Mouse (Mus musculus) forebrain, postnatal 0 days (tissue): ENCODE results near the gene Mia3. TPM values are rescaled to one million over a fixed set of nuclear protein-coding genes. Genes with fewer than 3 reads are reported as not detected.

Experiments used
- ATAC-seq: fragments of 200-750 bp; cut with Nextera tagmentation; 2 replicates; pipeline ENCODE4 v1.8.0; 2017; ENCODE audit warnings: mild to moderate bottlenecking, moderate library complexity
- DNase-seq: peaks from one replicate; pipeline ENCODE4 v3.0.0-alpha.2; 2015
- H3K27ac ChIP-seq: fragments of 300-500 bp; sonication (generic); 2 replicates; pipeline ENCODE4 v1.5.1; 2014; ENCODE audit warnings: low read depth, mild to moderate bottlenecking, antibody characterized with exemption, low read length, moderate library complexity, mixed read lengths
- H3K27me3 ChIP-seq: fragments of 300-500 bp; sonication (generic); 2 replicates; pipeline ENCODE4 v1.6.1; 2014; ENCODE audit warnings: mild to moderate bottlenecking, low read length, mixed read lengths; ENCODE audit not compliant: insufficient read depth
- H3K36me3 ChIP-seq: fragments of 300-500 bp; sonication (generic); 2 replicates; pipeline ENCODE4 v1.6.1; 2014; ENCODE audit warnings: mild to moderate bottlenecking, moderate library complexity; ENCODE audit not compliant: insufficient read depth
- H3K4me1 ChIP-seq: fragments of 300-500 bp; sonication (generic); 2 replicates; pipeline ENCODE4 v1.6.1; 2014; ENCODE audit warnings: antibody characterized with exemption; ENCODE audit not compliant: insufficient read depth
- H3K4me2 ChIP-seq: fragments of 300-500 bp; sonication (generic); 2 replicates; pipeline ENCODE4 v1.6.1; 2014; ENCODE audit warnings: low read depth, mild to moderate bottlenecking, moderate library complexity
- H3K4me3 ChIP-seq: fragments of 300-500 bp; sonication (generic); 2 replicates; pipeline ENCODE4 v1.5.1; 2014; ENCODE audit warnings: low read depth, low read length, mixed read lengths
- H3K9ac ChIP-seq: fragments of 300-500 bp; sonication (generic); 2 replicates; pipeline ENCODE4 v1.6.1; 2014; ENCODE audit warnings: mild to moderate bottlenecking
- H3K9me3 ChIP-seq: fragments of 300-500 bp; sonication (generic); 2 replicates; pipeline ENCODE4 v1.6.1; 2016; ENCODE audit warnings: low read length
- CTCF ChIP-seq: sonication (generic); IDR thresholded peaks from 2 replicates; pipeline ENCODE4 v1.5.1; 2016; ENCODE audit warnings: antibody characterized with exemption, control low read depth, low read depth
- WGBS: fragments of 180-500 bp; shearing (Covaris S2); extraction: QIAGEN DNeasy Blood & Tissue Kit; methylation state at CpG from one replicate; pipeline ENCODE4 v1.1.7; 2014; 5-methylcytosine and 5-hydroxymethylcytosine counted together
- polyA plus RNA-seq: library from polyadenylated mRNA; unstranded; fragments of >200 nt; fragmentation: Nextera tagmentation; extraction: Ambion mirVana; gene quantifications from 2 replicates; pipeline ENCODE4 v1.2.1, GENCODE M21; 2015
- total RNA-seq: library from RNA; depleted of rRNA; stranded (reverse); fragments of >200 nt; gene quantifications from 2 replicates; pipeline ENCODE4 v1.2.3, GENCODE M21; 2014

The Mia3 gene
- total and polyA plus RNA-seq, 2 experiments from 2014 or later: 87.3 to 131 TPM

DNA sequence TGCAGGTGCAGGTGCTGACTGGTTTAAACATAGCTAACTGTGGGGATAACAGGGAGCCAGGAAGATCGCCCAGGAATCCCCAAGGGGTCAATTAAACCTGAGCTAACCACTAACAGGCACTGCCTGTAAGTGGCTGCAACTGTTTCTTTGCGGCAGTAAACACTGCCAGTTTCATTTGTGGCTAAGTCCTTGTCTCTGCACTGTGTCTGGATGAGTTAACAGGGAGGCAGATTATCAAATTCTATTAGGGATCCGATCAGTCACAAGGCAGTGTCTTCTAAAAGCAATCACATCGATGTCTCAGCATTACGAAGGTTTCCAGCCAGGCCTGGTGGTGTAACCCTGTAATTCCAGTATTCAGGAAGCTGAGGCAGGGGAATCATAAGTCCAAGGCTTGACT is 3.0 kb downstream of the Mia3 start:
- Histone ChIP-seq H3K27ac (no peak overlapping the region), H3K9ac (no peak overlapping the region), H3K4me2 (no peak overlapping the region), H3K4me3 (no peak overlapping the region), H3K4me1 (0 out of 2 replicates have a peak, but pooled peaks cover 5% of the 10 kb centered on the region), H3K9me3 (no peaks in the 10 kb centered on the region), H3K27me3 (no peaks in the 10 kb centered on the region), H3K36me3 (peaks cover 15% of the 10 kb centered on the region)
- TF ChIP-seq CTCF: no peak
- DNase-seq: no peak
- no peak for ATAC-seq
- 89% methylated on average over 5 of the region's 5 CpGs for whole genome bisulfite sequencing

DNA sequence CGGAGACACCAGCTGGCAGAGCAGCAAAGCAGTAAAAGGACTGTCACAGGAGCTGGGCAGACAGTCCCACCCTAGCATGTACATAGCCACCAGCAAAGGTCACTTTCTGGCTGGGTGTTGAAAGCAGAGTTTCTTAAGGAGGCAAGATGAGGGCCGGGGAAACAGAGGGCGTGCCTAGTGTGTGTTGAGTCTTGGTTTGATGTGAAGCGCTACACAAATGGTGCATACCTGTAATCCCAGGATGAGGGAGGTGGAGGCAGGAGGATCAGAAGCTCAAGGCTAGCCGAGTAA is 5.8 kb downstream of the Mia3 start:
- Histone ChIP-seq H3K4me3 (no peak overlapping the region), H3K36me3 (peaks cover 34% of the 10 kb centered on the region), H3K9ac (no peak overlapping the region), H3K27me3 (no peaks in the 10 kb centered on the region), H3K27ac (no peak overlapping the region), H3K9me3 (no peaks in the 10 kb centered on the region), H3K4me2 (no peak overlapping the region), H3K4me1 (0 out of 2 replicates have a peak, but pooled peaks cover 4% of the 10 kb centered on the region)
- TF ChIP-seq CTCF: no peak
- ATAC-seq (no peak), DNase-seq (no peak)
- WGBS: 93% methylated on average over 5 of the region's 5 CpGs

DNA sequence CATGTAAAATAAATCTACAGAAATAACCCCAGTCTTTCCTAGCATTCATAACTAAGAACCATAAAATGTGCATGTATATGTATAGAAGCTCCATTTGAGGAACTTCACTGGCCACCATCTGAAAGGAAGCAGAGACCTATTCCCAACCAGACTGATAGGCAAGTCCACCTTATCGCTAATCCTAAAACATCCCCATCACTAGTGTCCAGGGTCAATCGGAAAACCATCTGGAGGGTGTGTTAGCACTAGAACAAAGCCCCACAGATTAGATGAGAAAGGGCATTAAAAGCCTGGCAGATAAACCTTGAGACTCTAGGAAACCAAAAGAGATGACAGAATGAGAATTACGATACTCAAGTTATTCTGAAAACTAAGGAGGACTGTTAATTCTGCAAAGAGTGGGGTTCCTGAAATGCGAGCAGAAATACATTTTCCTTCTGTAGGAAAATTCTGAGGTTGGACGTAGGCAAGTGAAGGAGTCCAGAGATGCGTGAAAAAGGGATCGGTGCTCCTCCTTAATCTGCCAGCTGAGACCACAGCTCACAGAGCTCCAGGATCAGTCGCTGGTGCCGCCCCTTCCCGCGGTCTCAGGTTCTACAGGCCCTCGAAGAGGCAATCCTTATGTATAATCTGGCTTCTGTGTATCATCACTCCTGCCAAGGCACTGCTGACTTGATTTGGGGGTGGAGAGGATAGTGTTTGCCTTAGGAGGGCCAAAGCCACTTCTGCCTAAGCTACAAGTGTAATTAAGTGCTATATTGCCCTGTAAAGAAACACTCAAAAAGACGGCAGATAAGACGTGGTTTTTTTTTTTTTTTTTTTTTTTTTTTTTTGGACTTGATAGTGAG is 6.4 kb downstream of the Mia3 start:
- no peak overlapping the region for H3K27ac ChIP-seq
- no peak overlapping the region for H3K4me3 ChIP-seq
- H3K36me3 ChIP-seq: peaks cover 40% of the 10 kb centered on the region
- no peak for DNase-seq
- TF ChIP-seq CTCF: no peak
- no peak overlapping the region for H3K9ac ChIP-seq
- no peak for ATAC-seq
- H3K4me1 ChIP-seq: no peaks in the 10 kb centered on the region
- no peaks in the 10 kb centered on the region for H3K27me3 ChIP-seq
- H3K4me2 ChIP-seq: no peak overlapping the region
- 90% methylated on average over 14 of the region's 14 CpGs for WGBS
- no peaks in the 10 kb centered on the region for H3K9me3 ChIP-seq

DNA sequence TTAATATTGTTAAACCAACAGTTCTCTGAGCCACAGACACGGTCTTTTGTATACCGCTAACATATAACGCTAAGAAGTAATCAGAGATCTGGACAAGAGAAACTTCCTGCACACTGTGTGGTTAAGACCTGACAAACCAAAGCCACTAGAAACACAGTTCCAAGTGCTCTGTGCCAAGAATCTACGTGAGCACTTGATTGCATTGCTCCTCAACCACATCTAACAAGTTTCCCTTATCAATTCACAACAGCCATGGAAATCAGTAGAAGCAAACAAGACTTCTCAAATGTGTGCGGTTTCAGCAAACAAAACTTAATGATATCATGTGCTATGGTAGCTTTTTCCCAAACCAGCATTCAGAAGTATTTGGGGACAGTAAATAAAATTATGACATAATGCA is 7.1 kb downstream of the Mia3 start:
- DNase-seq (no peak), ATAC-seq (no peak)
- WGBS: 97% methylated on average over 5 of the region's 5 CpGs
- peaks cover 46% of the 10 kb centered on the region for H3K36me3 ChIP-seq
- H3K4me2 ChIP-seq: no peak overlapping the region
- H3K27me3 ChIP-seq: no peaks in the 10 kb centered on the region
- no peak for TF ChIP-seq CTCF
- H3K4me1 ChIP-seq: no peaks in the 10 kb centered on the region
- no peak overlapping the region for H3K4me3 ChIP-seq
- H3K9me3 ChIP-seq: no peaks in the 10 kb centered on the region
- no peak overlapping the region for H3K27ac ChIP-seq
- no peak overlapping the region for H3K9ac ChIP-seq

DNA sequence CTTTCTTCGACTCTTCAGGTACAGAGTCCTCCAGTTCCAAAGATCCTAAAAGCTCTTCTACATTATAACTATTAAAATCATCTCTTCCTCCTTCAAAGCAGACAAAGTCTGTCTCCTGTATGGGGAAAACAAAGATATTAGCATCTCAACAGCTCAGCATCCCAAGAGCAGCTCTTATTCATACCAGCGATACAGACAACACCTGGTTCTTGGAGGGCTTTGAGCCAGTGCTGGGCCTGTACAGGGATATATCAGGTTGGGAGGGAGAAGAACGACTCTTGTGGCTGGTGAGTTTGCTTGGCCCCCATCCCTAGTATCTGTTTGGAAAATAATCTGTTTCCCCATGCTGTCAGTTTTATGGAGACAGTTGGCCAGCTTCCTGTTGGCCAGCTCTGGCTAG is 10.5 kb downstream of the Mia3 start:
- Histone ChIP-seq H3K36me3 (peaks cover 55% of the 10 kb centered on the region), H3K9ac (no peak overlapping the region), H3K27me3 (no peaks in the 10 kb centered on the region), H3K4me2 (no peak overlapping the region), H3K9me3 (no peaks in the 10 kb centered on the region), H3K4me3 (no peak overlapping the region), H3K27ac (no peak overlapping the region), H3K4me1 (no peaks in the 10 kb centered on the region)
- WGBS: 91% methylated on average over 3 of the region's 3 CpGs
- DNase-seq: no peak
- no peak for ATAC-seq
- no peak for TF ChIP-seq CTCF

DNA sequence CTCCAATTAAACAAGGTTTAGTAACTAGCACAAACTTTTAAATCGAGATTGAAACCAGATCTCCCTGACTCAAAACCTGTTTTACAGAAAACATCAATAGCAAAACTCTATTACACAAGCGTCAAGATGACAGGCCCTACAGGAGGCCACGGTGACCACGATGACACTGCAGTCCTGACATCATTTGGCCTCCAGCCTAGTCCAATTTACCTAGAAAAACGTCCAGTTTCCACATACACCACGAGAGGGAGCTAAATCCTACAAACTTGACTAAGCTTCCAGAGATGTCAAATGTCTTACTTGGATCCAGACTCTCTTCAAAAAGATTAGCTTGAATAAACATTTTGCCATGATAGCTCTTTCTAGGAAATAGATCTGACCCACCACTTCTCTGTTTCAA is 19.5 kb downstream of the Mia3 start:
- ATAC-seq (no peak), DNase-seq (peak; percentile 81)
- Histone ChIP-seq H3K27me3 (no peaks in the 10 kb centered on the region), H3K27ac (no peak overlapping the region), H3K4me1 (peaks cover 10% of the 10 kb centered on the region), H3K36me3 (peaks cover 47% of the 10 kb centered on the region), H3K9ac (no peak overlapping the region), H3K4me2 (no peak overlapping the region), H3K9me3 (no peaks in the 10 kb centered on the region), H3K4me3 (no peak overlapping the region)
- TF ChIP-seq CTCF: peak; percentile 74
- 21% methylated on average over 6 of the region's 6 CpGs for WGBS

DNA sequence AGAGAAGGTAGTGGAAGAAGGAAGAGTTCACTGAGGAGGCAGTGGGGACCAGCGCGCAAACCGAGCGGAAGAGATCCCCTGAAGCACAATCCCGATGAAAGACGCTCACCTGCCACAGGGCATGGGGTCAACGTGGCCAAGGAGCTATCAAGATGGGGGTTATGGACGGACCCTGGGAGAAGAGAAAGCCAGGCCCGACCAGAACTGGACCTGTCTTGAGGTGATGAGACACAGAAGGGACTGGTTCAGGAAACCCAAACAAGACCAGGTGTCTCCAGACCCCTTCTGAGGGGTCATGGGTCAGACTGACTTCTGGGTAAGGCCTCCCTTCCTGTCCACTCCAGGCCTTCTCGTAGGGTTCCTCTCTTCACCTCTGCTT is 23.5 kb downstream of the Mia3 start:
- DNase-seq (no peak), ATAC-seq (no peak)
- Histone ChIP-seq H3K4me2 (peak overlapping the region; percentile 83), H3K27me3 (no peaks in the 10 kb centered on the region), H3K4me3 (peak overlapping the region; percentile 83), H3K36me3 (peaks cover 30% of the 10 kb centered on the region), H3K4me1 (peaks cover 10% of the 10 kb centered on the region), H3K9me3 (no peaks in the 10 kb centered on the region), H3K9ac (peak overlapping the region; percentile 86), H3K27ac (peak overlapping the region; percentile 84)
- TF ChIP-seq CTCF: no peak
- WGBS: 8% methylated on average over 10 of the region's 10 CpGs
